Mouse (Mus musculus) spleen, adult 2 months (tissue): Measurements from ENCODE around the gene Trim3.

Experiments
- CTCF ChIP-seq: fragments of 200-500 bp; IDR thresholded peaks from 2 replicates; pipeline ENCODE4 v1.5.1; 2011; ENCODE audit warnings: mild to moderate bottlenecking, inconsistent platforms; ENCODE audit not compliant: insufficient read depth, insufficient read length, insufficient replicate concordance; ENCODE audit errors: extremely low read depth
- POLR2A ChIP-seq: fragments of 200-500 bp; IDR thresholded peaks from 2 replicates; pipeline ENCODE4 v1.6.1; 2011; ENCODE audit warnings: low read depth, low read length, inconsistent platforms

- TF ChIP-seq CTCF (no peak), POLR2A (no peak)
These were observed 397 bp upstream of the Trim3 start for GRCm38 (mm10) chr7:105633801-105634135.
